Mouse (Mus musculus): Measurements from ENCODE around the gene Vsx2.

GRCm38 (mm10) chr12:84614524-84614923, 45.0 kb downstream of the Vsx2 start:
- TF ChIP-seq TCF12 (IDR thresholded peaks at IDR 0.05; ENCODE audit: low read depth, low read length) (no peak), CTCF (conservative IDR thresholded peaks at IDR 0.05 in 1 of 2, IDR thresholded peaks at IDR 0.05 in 1 of 2; ENCODE audit: low read depth in 2 of 2, low read length in 2 of 2) (no peak), EP300 (IDR thresholded peaks at IDR 0.05; ENCODE audit: low read length) (no peak)
